Mouse (Mus musculus): Measurements from ENCODE around the gene Fam81a.

DNA sequence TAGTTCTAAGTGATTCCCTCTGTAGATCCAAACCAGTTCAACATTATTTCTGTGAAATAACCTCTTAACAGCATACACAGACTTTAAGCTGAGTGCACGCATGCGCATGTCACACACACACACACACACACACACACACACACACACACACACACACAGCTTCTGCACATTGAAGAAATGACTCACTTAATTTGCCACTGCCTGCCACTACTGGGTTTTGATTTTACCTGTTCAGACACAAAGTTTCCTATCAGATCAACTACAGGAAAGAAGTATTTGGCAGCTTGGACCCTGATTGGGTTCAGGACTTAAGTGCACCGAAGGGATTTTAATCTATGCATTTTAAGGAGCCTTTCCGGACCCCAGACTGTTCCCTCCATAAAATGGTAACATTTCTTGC lies 2.0 kb downstream of the Fam81a start:
- TF ChIP-seq POLR2A (IDR thresholded peaks at IDR 0.05; ENCODE audit: extremely low read depth, insufficient read depth, low read length), result no peak
- TF ChIP-seq CTCF (IDR thresholded peaks at IDR 0.05; ENCODE audit: low read depth, low read length), result no peak
